Mouse (Mus musculus) intestine, embryonic 15.5 days (tissue): ENCODE results near the gene Igsf21. TPM values are rescaled to one million over a fixed set of nuclear protein-coding genes. Genes with fewer than 3 reads are reported as not detected.

ENCODE experiments used
- ATAC-seq: fragments of 200-750 bp; cut with Nextera tagmentation; 2 replicates; pipeline ENCODE4 v1.8.0; 2017; ENCODE audit warnings: moderate TSS enrichment, moderate library complexity
- H3K27ac ChIP-seq: fragments of 300-500 bp; sonication (generic); 2 replicates; pipeline ENCODE4 v1.5.1; 2015; ENCODE audit warnings: mild to moderate bottlenecking, inconsistent platforms
- H3K27me3 ChIP-seq: fragments of 300-500 bp; sonication (generic); replicated peaks from 2 replicates; pipeline ENCODE4 v1.6.1; 2015; ENCODE audit warnings: inconsistent platforms
- H3K36me3 ChIP-seq: fragments of 300-500 bp; sonication (generic); 2 replicates; pipeline ENCODE4 v1.6.1; 2015; ENCODE audit warnings: inconsistent platforms
- H3K4me1 ChIP-seq: fragments of 300-500 bp; sonication (generic); replicated peaks from 2 replicates; pipeline ENCODE4 v1.6.1; 2015; ENCODE audit warnings: inconsistent platforms
- H3K4me2 ChIP-seq: fragments of 300-500 bp; sonication (generic); replicated peaks from 2 replicates; pipeline ENCODE4 v1.6.1; 2015; ENCODE audit warnings: mild to moderate bottlenecking, inconsistent platforms
- H3K4me3 ChIP-seq: fragments of 300-500 bp; sonication (generic); replicated peaks from 2 replicates; pipeline ENCODE4 v1.5.1; 2015; ENCODE audit warnings: inconsistent platforms
- H3K9ac ChIP-seq: fragments of 300-500 bp; sonication (generic); 2 replicates; pipeline ENCODE4 v1.6.1; 2015; ENCODE audit warnings: inconsistent platforms
- H3K9me3 ChIP-seq: fragments of 300-500 bp; sonication (generic); 2 replicates; pipeline ENCODE4 v1.6.1; 2016; ENCODE audit warnings: inconsistent platforms
- WGBS: fragments of 180-500 bp; shearing (Covaris S2); methylation state at CpG from one replicate; pipeline ENCODE4 v1.1.7; 2015; 5-methylcytosine and 5-hydroxymethylcytosine counted together
- polyA plus RNA-seq: library from polyadenylated mRNA; unstranded; fragments of >200 nt; fragmentation: Nextera tagmentation; extraction: Ambion mirVana; gene quantifications from 2 replicates; pipeline ENCODE4 v1.2.1, GENCODE M21; 2015

The Igsf21 gene
- polyA plus RNA-seq, 1 experiment from 2014 or later, result 1.3 TPM

DNA sequence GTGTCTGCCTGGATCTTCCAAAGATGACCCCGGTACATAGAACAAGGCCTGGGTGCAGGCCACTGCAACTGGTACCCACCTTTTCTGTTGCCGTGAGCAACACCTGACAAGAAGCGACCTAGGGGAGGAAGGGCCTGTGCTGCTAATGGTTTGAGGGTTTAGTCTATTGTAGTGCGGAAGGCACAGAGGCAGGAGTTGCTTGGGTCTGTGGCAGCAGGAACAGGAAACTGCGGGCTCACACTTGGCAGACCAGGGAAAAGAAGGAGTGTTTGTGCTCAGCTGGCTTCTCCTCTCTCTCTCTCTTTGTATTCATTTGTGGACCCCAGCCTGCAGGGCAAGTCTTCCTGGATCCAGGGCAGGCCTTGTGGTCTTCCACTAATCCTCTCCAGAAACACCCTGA lies 124.0 kb downstream of the Igsf21 start:
- Histone ChIP-seq H3K36me3 (no peaks in the 10 kb centered on the region), H3K9ac (no peak overlapping the region), H3K27ac (no peak overlapping the region), H3K4me1 (no peaks in the 10 kb centered on the region), H3K4me3 (no peak overlapping the region), H3K4me2 (no peak overlapping the region), H3K27me3 (no peaks in the 10 kb centered on the region), H3K9me3 (no peaks in the 10 kb centered on the region)
- 80% methylated on average over 5 of the region's 5 CpGs for WGBS
- no peak for ATAC-seq

GRCm38 (mm10) chr4:140117275-140117691 lies 129.3 kb downstream of the Igsf21 start:
- Histone ChIP-seq H3K4me3 (no peak overlapping the region), H3K9ac (no peak overlapping the region), H3K27me3 (no peaks in the 10 kb centered on the region), H3K36me3 (no peaks in the 10 kb centered on the region), H3K4me2 (no peak overlapping the region), H3K27ac (no peak overlapping the region), H3K9me3 (no peaks in the 10 kb centered on the region), H3K4me1 (no peaks in the 10 kb centered on the region)
- WGBS, result 83% methylated on average over 7 of the region's 7 CpGs
- no peak for ATAC-seq

GRCm38 (mm10) chr4:140115756-140116155 lies 130.8 kb downstream of the Igsf21 start:
- H3K9ac ChIP-seq, result no peak overlapping the region
- no peaks in the 10 kb centered on the region for H3K9me3 ChIP-seq
- ATAC-seq, result no peak
- no peaks in the 10 kb centered on the region for H3K36me3 ChIP-seq
- no peak overlapping the region for H3K4me2 ChIP-seq
- no peaks in the 10 kb centered on the region for H3K27me3 ChIP-seq
- no peak overlapping the region for H3K4me3 ChIP-seq
- H3K27ac ChIP-seq, result no peak overlapping the region
- no peaks in the 10 kb centered on the region for H3K4me1 ChIP-seq
- 71% methylated on average over 9 of the region's 9 CpGs for WGBS

- H3K9me3 ChIP-seq, result no peaks in the 10 kb centered on the region
- H3K4me2 ChIP-seq, result no peak overlapping the region
- ATAC-seq, result no peak
- H3K27me3 ChIP-seq, result peaks cover 6% of the 10 kb centered on the region
- H3K4me1 ChIP-seq, result no peaks in the 10 kb centered on the region
- no peaks in the 10 kb centered on the region for H3K36me3 ChIP-seq
- H3K4me3 ChIP-seq, result no peak overlapping the region
- 90% methylated on average over 6 of the region's 6 CpGs for WGBS
- no peak overlapping the region for H3K9ac ChIP-seq
- no peak overlapping the region for H3K27ac ChIP-seq
These were observed 131.5 kb downstream of the Igsf21 start for GRCm38 (mm10) chr4:140115053-140115452.

DNA sequence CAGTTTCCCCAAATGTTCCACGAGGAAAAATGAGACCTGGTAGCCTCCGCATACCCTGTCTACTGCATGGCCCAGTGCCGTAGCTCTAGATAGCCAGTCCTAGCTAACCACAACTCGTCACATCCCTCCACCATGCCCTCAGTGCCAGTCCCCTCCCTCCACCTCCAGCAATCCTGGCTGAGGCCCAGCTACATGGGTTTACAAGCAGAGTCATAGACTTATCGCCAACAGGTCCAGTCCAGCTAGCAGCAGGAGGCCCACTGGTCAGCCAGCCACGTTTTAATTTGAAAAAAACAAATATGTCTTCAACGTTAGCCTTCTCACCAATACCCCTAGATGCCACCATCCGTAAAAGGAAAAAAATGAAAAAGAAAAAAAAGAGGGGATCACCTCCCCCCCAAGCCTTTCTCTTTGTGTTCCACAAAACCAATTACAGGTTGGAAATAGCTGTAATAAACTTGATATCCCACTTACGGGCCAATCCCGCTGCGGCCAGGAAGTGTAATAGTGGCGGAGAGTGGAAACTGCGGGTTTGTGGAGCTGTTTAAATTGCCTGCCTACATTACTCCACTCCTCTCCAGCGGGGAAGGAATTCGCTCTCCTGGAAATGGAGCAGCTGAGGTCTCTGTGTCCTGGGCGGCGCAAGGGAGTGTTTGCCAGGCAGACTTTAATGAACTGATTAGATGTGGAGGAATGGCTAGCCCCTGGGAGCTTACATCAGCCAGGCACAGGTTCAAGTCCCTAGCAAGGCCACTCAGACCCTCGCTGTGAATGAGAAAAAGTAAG lies 132.7 kb downstream of the Igsf21 start:
- Histone ChIP-seq H3K9me3 (no peaks in the 10 kb centered on the region), H3K9ac (no peak overlapping the region), H3K4me2 (no peak overlapping the region), H3K36me3 (no peaks in the 10 kb centered on the region), H3K4me1 (0 out of 2 replicates have a peak, but pooled peaks cover 2% of the 10 kb centered on the region), H3K27ac (no peak overlapping the region), H3K4me3 (no peak overlapping the region), H3K27me3 (peaks cover 18% of the 10 kb centered on the region)
- ATAC-seq, result no peak
- WGBS, result 75% methylated on average over 18 of the region's 18 CpGs

DNA sequence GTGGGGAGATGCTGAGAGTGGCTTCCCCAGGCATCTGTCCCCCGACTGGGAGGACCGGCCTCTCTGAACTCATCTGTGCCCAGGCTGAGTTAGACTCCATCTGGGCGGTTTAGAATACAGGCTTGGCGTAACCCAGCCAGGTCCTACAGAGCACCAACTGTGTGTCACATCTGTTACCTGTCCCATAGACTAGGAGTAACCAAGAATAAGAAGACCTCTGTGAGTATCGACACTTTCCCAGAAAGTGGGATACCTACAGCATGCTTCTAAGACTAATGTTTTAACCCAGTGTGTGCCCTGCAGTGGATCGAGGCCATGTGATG lies 137.0 kb downstream of the Igsf21 start:
- 0 out of 2 replicates have a peak, but pooled peaks cover 2% of the 10 kb centered on the region for H3K4me1 ChIP-seq
- WGBS, result 44% methylated on average over 6 of the region's 6 CpGs
- no peaks in the 10 kb centered on the region for H3K9me3 ChIP-seq
- peaks cover 43% of the 10 kb centered on the region for H3K27me3 ChIP-seq
- H3K4me2 ChIP-seq, result peak overlapping the region; percentile 38
- H3K9ac ChIP-seq, result no peak overlapping the region
- no peak for ATAC-seq
- H3K27ac ChIP-seq, result no peak overlapping the region
- no peaks in the 10 kb centered on the region for H3K36me3 ChIP-seq
- no peak overlapping the region for H3K4me3 ChIP-seq

DNA sequence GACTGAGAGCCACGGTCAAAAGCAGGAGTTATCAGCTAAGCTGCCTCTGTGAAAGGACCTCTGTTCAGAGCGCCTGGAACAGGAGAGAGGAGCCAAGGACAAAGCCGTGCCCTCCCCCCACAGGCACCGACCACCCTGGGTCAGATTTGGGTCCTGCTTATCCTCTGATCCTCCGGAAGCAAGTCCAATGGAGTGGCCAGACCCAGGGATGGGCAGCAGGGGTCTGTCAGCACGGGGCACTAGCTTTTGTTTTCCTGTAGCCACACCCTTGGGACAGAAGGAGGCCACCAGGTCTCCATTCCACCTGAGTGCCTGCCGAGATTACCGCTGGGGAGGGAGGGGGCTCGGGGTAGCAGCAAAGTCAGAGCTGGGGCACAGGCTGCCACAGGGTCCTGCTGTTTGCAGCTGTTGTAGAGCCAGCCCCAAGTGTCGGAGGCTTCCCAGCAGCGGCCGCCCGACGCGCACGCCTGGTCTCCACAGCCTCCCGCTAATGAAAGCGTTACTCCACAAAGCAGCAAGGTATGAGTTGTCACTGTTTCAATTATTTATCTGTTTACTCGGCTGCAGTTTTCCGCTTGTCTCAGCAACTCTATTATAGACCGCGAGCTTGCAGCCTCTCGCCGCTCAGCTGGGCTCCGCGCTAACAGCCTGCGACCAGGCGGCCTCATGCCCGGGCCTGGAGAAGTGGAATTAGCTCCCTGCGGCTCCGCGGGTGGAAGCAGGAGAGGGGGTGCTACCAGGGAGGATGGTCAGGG lies 137.5 kb downstream of the Igsf21 start:
- Histone ChIP-seq H3K27ac (no peak overlapping the region), H3K4me1 (0 out of 2 replicates have a peak, but pooled peaks cover 2% of the 10 kb centered on the region), H3K9ac (no peak overlapping the region), H3K4me2 (peak overlapping the region; percentile 38), H3K9me3 (no peaks in the 10 kb centered on the region), H3K36me3 (no peaks in the 10 kb centered on the region), H3K4me3 (no peak overlapping the region), H3K27me3 (peaks cover 46% of the 10 kb centered on the region)
- WGBS, result 3% methylated on average over 32 of the region's 32 CpGs
- no peak for ATAC-seq

DNA sequence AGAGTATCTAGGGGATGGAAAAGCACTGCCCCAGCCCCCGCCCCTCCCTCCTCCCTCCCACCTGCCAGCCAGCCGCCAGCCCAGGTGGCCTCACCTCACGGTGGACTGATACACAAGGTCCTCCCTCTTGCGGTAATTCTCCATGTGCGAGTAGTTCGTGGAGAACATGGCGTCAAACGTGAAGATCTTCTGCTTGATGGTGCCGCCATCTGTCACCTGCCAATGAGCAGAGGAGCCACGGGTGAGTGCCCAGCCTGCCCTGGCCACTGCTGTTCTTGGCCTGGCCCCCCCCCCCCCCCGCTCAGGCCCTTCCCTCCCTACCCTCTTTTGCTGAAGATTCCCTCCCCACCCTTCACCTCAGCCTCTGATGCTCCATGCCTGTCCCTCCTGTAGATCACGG lies 139.4 kb downstream of the Igsf21 start:
- Histone ChIP-seq H3K27me3 (peaks cover 57% of the 10 kb centered on the region), H3K4me2 (no peak overlapping the region), H3K27ac (no peak overlapping the region), H3K9me3 (no peaks in the 10 kb centered on the region), H3K36me3 (no peaks in the 10 kb centered on the region), H3K9ac (no peak overlapping the region), H3K4me1 (0 out of 2 replicates have a peak, but pooled peaks cover 8% of the 10 kb centered on the region), H3K4me3 (no peak overlapping the region)
- WGBS, result 68% methylated on average over 12 of the region's 12 CpGs
- ATAC-seq, result no peak

- WGBS, result 6% methylated on average over 6 of the region's 6 CpGs
- Histone ChIP-seq H3K9ac (no peak overlapping the region), H3K4me1 (0 out of 2 replicates have a peak, but pooled peaks cover 8% of the 10 kb centered on the region), H3K4me3 (no peak overlapping the region), H3K4me2 (no peak overlapping the region), H3K27ac (no peak overlapping the region), H3K9me3 (no peaks in the 10 kb centered on the region), H3K36me3 (no peaks in the 10 kb centered on the region), H3K27me3 (peaks cover 48% of the 10 kb centered on the region)
- ATAC-seq, result no peak
These were observed 141.8 kb downstream of the Igsf21 start for GRCm38 (mm10) chr4:140104795-140105194.

- 3% methylated on average over 28 of the region's 28 CpGs for WGBS
- no peaks in the 10 kb centered on the region for H3K36me3 ChIP-seq
- H3K27ac ChIP-seq, result no peak overlapping the region
- H3K9ac ChIP-seq, result peak overlapping the region; percentile 23; the same call in 1 of the 2 replicates
- H3K4me1 ChIP-seq, result 0 out of 2 replicates have a peak, but pooled peaks cover 6% of the 10 kb centered on the region
- H3K27me3 ChIP-seq, result peaks cover 35% of the 10 kb centered on the region
- no peak for ATAC-seq
- peak overlapping the region; percentile 57 for H3K4me2 ChIP-seq
- H3K4me3 ChIP-seq, result no peak overlapping the region
- H3K9me3 ChIP-seq, result no peaks in the 10 kb centered on the region
These were observed 143.1 kb downstream of the Igsf21 start for GRCm38 (mm10) chr4:140103341-140104027.

- Histone ChIP-seq H3K27ac (no peak overlapping the region), H3K4me3 (no peak overlapping the region), H3K9me3 (no peaks in the 10 kb centered on the region), H3K27me3 (peaks cover 29% of the 10 kb centered on the region), H3K4me1 (0 out of 2 replicates have a peak, but pooled peaks cover 6% of the 10 kb centered on the region), H3K4me2 (no peak overlapping the region), H3K36me3 (no peaks in the 10 kb centered on the region), H3K9ac (no peak overlapping the region)
- no peak for ATAC-seq
- WGBS, result 19% methylated on average over 11 of the region's 11 CpGs
These were observed 143.9 kb downstream of the Igsf21 start for GRCm38 (mm10) chr4:140102581-140103200.

DNA sequence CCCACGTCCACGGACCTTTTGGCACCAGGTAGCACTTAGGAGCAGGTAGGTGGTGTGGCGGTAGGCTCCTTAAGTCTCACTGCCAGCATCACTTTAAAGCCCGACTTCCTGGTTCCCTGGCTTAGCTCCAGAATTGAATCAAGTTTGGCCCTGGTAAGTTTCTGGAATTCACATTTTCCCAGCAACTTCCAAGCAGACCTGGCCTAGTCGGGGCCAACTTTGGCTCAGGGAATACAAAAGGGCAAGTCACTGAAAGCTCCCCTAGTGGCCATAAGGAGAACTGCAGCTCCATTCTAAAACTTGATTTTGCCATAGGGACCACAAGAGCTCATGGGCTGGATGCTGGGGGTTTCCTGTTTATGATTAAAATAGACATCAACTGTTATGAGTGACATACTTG lies 145.5 kb downstream of the Igsf21 start:
- H3K4me2 ChIP-seq, result no peak overlapping the region
- H3K36me3 ChIP-seq, result no peaks in the 10 kb centered on the region
- H3K9ac ChIP-seq, result no peak overlapping the region
- H3K9me3 ChIP-seq, result no peaks in the 10 kb centered on the region
- 0 out of 2 replicates have a peak, but pooled peaks cover 6% of the 10 kb centered on the region for H3K4me1 ChIP-seq
- no peak overlapping the region for H3K27ac ChIP-seq
- H3K4me3 ChIP-seq, result no peak overlapping the region
- ATAC-seq, result no peak
- WGBS, result 73% methylated on average over 5 of the region's 5 CpGs
- H3K27me3 ChIP-seq, result peaks cover 18% of the 10 kb centered on the region
